Mouse (Mus musculus) gastrocnemius, adult 2 months (tissue): Measurements from ENCODE around the gene Bach1. TPM values are rescaled to one million over a fixed set of nuclear protein-coding genes. Genes with fewer than 3 reads are reported as not detected.

Source experiments
- DNase-seq: peaks from one replicate; pipeline ENCODE4 v3.0.0; 2022
- H3K27ac ChIP-seq: fragments of 200-600 bp; 2 replicates; pipeline ENCODE4 v1.8.1; 2022; ENCODE audit warnings: mild to moderate bottlenecking
- H3K4me3 ChIP-seq: fragments of 200-600 bp; 2 replicates; pipeline ENCODE4 v1.8.1; 2022; ENCODE audit warnings: mild to moderate bottlenecking, moderate library complexity
- CTCF ChIP-seq: fragments of 200-600 bp; IDR thresholded peaks from 2 replicates; pipeline ENCODE4 v1.8.1; 2022; ENCODE audit warnings: antibody characterized with exemption, mild to moderate bottlenecking, moderate library complexity
- intact Hi-C: fragments of 180-260 bp; cut with DNase I; formaldehyde crosslinking; loops from one replicate; pipeline ENCODE4 v1.15.1; 2025
- total RNA-seq, 2 experiments: library from RNA; stranded (reverse); gene quantifications; 2 replicates each; pipeline ENCODE4 v1.2.3; 2021

Gene Bach1
- total RNA-seq, 2 experiments from 2014 or later = 18.0 to 28.2 TPM

- Histone ChIP-seq H3K27ac (no peak overlapping the region), H3K4me3 (no peak overlapping the region)
- no peak for TF ChIP-seq CTCF
- intact Hi-C loops = no loop called here
- no peak for DNase-seq
These were observed 78.6 kb downstream of the Bach1 start for GRCm38 (mm10) chr16:87777373-87777772.

GRCm38 (mm10) chr16:87781637-87782036, 82.9 kb downstream of the Bach1 start:
- TF ChIP-seq CTCF = no peak
- no peak for DNase-seq
- Histone ChIP-seq H3K27ac (no peak overlapping the region), H3K4me3 (no peak overlapping the region)
- intact Hi-C loops = no loop called here

Other genes with a start within 250 kb of the Bach1 start
- 10 to 100 TPM; 53.3 to 56.1 TPM for gene Usp16, start 244.2 kb upstream of the Bach1 start, total RNA-seq
- gene Cct8, start 203.1 kb upstream of the Bach1 start, total RNA-seq = 100 to 1,000 TPM; 114 to 135 TPM
- 10 to 100 TPM in 1 of 2 experiments, 1 to 10 TPM in 1; 5.4 to 10.7 TPM for gene Map3k7cl, start 145.6 kb upstream of the Bach1 start, total RNA-seq